Mouse (Mus musculus) layer of hippocampus, postnatal 10 days (tissue): ENCODE data around the gene Mettl8. TPM values are rescaled to one million over a fixed set of nuclear protein-coding genes. Genes with fewer than 3 reads are reported as not detected.

Experiments
- DNase-seq, 2 experiments: peaks; one replicate each; pipeline ENCODE4 v3.0.0; 2021; ENCODE audit warnings: low spot score in 2 of 2
- total RNA-seq, 2 experiments: library from RNA; stranded (reverse); gene quantifications; 2 replicates each; pipeline ENCODE4 v1.2.3; 2021

Gene Mettl8
- total RNA-seq, 2 experiments from 2014 or later, result 14.3 to 15.0 TPM

- no peak for DNase-seq
Observed at GRCm38 (mm10) chr2:71037447-71037846, 17.9 kb downstream of the Mettl8 start.

GRCm38 (mm10) chr2:71033987-71034386 lies 21.4 kb downstream of the Mettl8 start:
- no peak for DNase-seq

GRCm38 (mm10) chr2:71033014-71033413 lies 22.4 kb downstream of the Mettl8 start:
- DNase-seq, result no peak

GRCm38 (mm10) chr2:71031973-71032794 lies 23.2 kb downstream of the Mettl8 start:
- DNase-seq, result no peak

GRCm38 (mm10) chr2:71030663-71031062 lies 24.7 kb downstream of the Mettl8 start:
- no peak for DNase-seq

GRCm38 (mm10) chr2:71027631-71028030 lies 27.8 kb downstream of the Mettl8 start:
- no peak for DNase-seq

GRCm38 (mm10) chr2:71026787-71027186 lies 28.6 kb downstream of the Mettl8 start:
- DNase-seq, result no peak

- DNase-seq, result no peak
Observed at GRCm38 (mm10) chr2:71025576-71026315, 29.6 kb downstream of the Mettl8 start.

- no peak for DNase-seq
Observed at GRCm38 (mm10) chr2:71023986-71024385, 31.4 kb downstream of the Mettl8 start.

- no peak for DNase-seq
Observed at GRCm38 (mm10) chr2:71022991-71023390, 32.4 kb downstream of the Mettl8 start.

GRCm38 (mm10) chr2:71020674-71021073 lies 34.7 kb downstream of the Mettl8 start:
- DNase-seq, result no peak

GRCm38 (mm10) chr2:71019704-71020375 lies 35.5 kb downstream of the Mettl8 start:
- no peak for DNase-seq

- DNase-seq, result peak in 1 of 2 experiments; percentile 32
Observed at GRCm38 (mm10) chr2:71019277-71019676, 36.1 kb downstream of the Mettl8 start.

- DNase-seq, result no peak
Observed at GRCm38 (mm10) chr2:71013521-71013920, 41.9 kb downstream of the Mettl8 start.

- no peak for DNase-seq
Observed at GRCm38 (mm10) chr2:71011816-71012215, 43.6 kb downstream of the Mettl8 start.

- no peak for DNase-seq
Observed at GRCm38 (mm10) chr2:71004354-71004753, 51.0 kb downstream of the Mettl8 start.

- DNase-seq, result no peak
Observed at GRCm38 (mm10) chr2:71002509-71002908, 52.9 kb downstream of the Mettl8 start.

GRCm38 (mm10) chr2:70998771-70999170 lies 56.6 kb downstream of the Mettl8 start:
- no peak for DNase-seq

GRCm38 (mm10) chr2:70996438-70996837 lies 58.9 kb downstream of the Mettl8 start:
- DNase-seq, result no peak

GRCm38 (mm10) chr2:70995900-70996299 lies 59.5 kb downstream of the Mettl8 start:
- no peak for DNase-seq

- DNase-seq, result no peak
Observed at GRCm38 (mm10) chr2:70993740-70994139, 61.6 kb downstream of the Mettl8 start.

GRCm38 (mm10) chr2:70992715-70993114 lies 62.7 kb downstream of the Mettl8 start:
- DNase-seq, result no peak
